Mouse (Mus musculus): ENCODE measurements at regions not wholly inside any gene's neighbourhood (a gene's known extent, or its start where the extent isn't known, plus 50 kb on each side); places are given as distances from the start of the nearest gene placed in this dataset.

- WGBS: 92% methylated on average over 7 of the region's 7 CpGs
- Histone ChIP-seq H3K27me3 (ENCODE audit: control insufficient read depth, insufficient read depth, low read length) (no peaks in the 10 kb centered on the region), H3K4me3 (replicated peaks; ENCODE audit: low read length) (no peak overlapping the region), H3K4me2 (replicated peaks) (no peak overlapping the region), H3K9ac (no peak overlapping the region), H3K4me1 (replicated peaks; ENCODE audit: control insufficient read depth, insufficient read depth, low read length) (no peaks in the 10 kb centered on the region), H3K36me3 (replicated peaks; ENCODE audit: control insufficient read depth, insufficient read depth) (no peaks in the 10 kb centered on the region), H3K27ac (no peak overlapping the region), H3K9me3 (ENCODE audit: control insufficient read depth, low read length) (0 out of 2 replicates have a peak, but pooled peaks cover 5% of the 10 kb centered on the region)
- DNase-seq (ENCODE audit: low spot score): no peak
- ATAC-seq (ENCODE audit: low FRiP score): no peak
Measured at GRCm38 (mm10) chr6:49893113-49893512, 70.6 kb downstream of the Npy start.

- Histone ChIP-seq H3K36me3 (replicated peaks; ENCODE audit: control insufficient read depth, insufficient read depth) (no peaks in the 10 kb centered on the region), H3K27me3 (ENCODE audit: control insufficient read depth, insufficient read depth, low read length) (no peaks in the 10 kb centered on the region), H3K27ac (no peak overlapping the region), H3K4me3 (replicated peaks; ENCODE audit: low read length) (no peak overlapping the region), H3K4me2 (replicated peaks) (no peak overlapping the region), H3K9ac (no peak overlapping the region), H3K4me1 (replicated peaks; ENCODE audit: control insufficient read depth, insufficient read depth, low read length) (0 out of 2 replicates have a peak, but pooled peaks cover 3% of the 10 kb centered on the region), H3K9me3 (ENCODE audit: control insufficient read depth, low read length) (0 out of 2 replicates have a peak, but pooled peaks cover 5% of the 10 kb centered on the region)
- ATAC-seq (ENCODE audit: low FRiP score): no peak
- DNase-seq (ENCODE audit: low spot score): no peak
- WGBS: 93% methylated on average over 3 of the region's 3 CpGs
Measured at GRCm38 (mm10) chr6:49899146-49899545, 76.6 kb downstream of the Npy start.

GRCm38 (mm10) chr6:49901512-49901911 is 79.0 kb downstream of the Npy start:
- ATAC-seq (ENCODE audit: low FRiP score) (no peak), DNase-seq (ENCODE audit: low spot score) (no peak)
- no peaks in the 10 kb centered on the region for H3K36me3 ChIP-seq (replicated peaks; ENCODE audit: control insufficient read depth, insufficient read depth)
- no peaks in the 10 kb centered on the region for H3K9me3 ChIP-seq (ENCODE audit: control insufficient read depth, low read length)
- WGBS: 87% methylated on average over 6 of the region's 6 CpGs
- H3K4me2 ChIP-seq (replicated peaks): no peak overlapping the region
- no peak overlapping the region for H3K9ac ChIP-seq
- H3K4me3 ChIP-seq (replicated peaks; ENCODE audit: low read length): no peak overlapping the region
- H3K4me1 ChIP-seq (replicated peaks; ENCODE audit: control insufficient read depth, insufficient read depth, low read length): 0 out of 2 replicates have a peak, but pooled peaks cover 5% of the 10 kb centered on the region
- no peak overlapping the region for H3K27ac ChIP-seq
- H3K27me3 ChIP-seq (ENCODE audit: control insufficient read depth, insufficient read depth, low read length): no peaks in the 10 kb centered on the region

GRCm38 (mm10) chr6:49904001-49904400 is 81.5 kb downstream of the Npy start:
- H3K4me3 ChIP-seq (replicated peaks; ENCODE audit: low read length): no peak overlapping the region

GRCm38 (mm10) chr6:49906456-49906855 is 83.9 kb downstream of the Npy start:
- H3K4me1 ChIP-seq (replicated peaks; ENCODE audit: control insufficient read depth, insufficient read depth, low read length): 0 out of 2 replicates have a peak, but pooled peaks cover 5% of the 10 kb centered on the region
- H3K9ac ChIP-seq: no peak overlapping the region
- H3K27me3 ChIP-seq (ENCODE audit: control insufficient read depth, insufficient read depth, low read length): no peaks in the 10 kb centered on the region
- WGBS: 87% methylated on average over 2 of the region's 2 CpGs
- no peak overlapping the region for H3K4me3 ChIP-seq (replicated peaks; ENCODE audit: low read length)
- no peak for ATAC-seq (ENCODE audit: low FRiP score)
- no peak overlapping the region for H3K27ac ChIP-seq
- no peaks in the 10 kb centered on the region for H3K9me3 ChIP-seq (ENCODE audit: control insufficient read depth, low read length)
- no peak overlapping the region for H3K4me2 ChIP-seq (replicated peaks)
- no peaks in the 10 kb centered on the region for H3K36me3 ChIP-seq (replicated peaks; ENCODE audit: control insufficient read depth, insufficient read depth)
- DNase-seq (ENCODE audit: low spot score): no peak

More at GRCm38 (mm10) chr6:49904001-49904400, 81.5 kb downstream of the Npy start:
- H3K4me2 ChIP-seq (replicated peaks): no peak overlapping the region
- 52% methylated on average over 6 of the region's 6 CpGs for WGBS
- no peak overlapping the region for H3K27ac ChIP-seq
- no peak overlapping the region for H3K9ac ChIP-seq
- 0 out of 2 replicates have a peak, but pooled peaks cover 5% of the 10 kb centered on the region for H3K4me1 ChIP-seq (replicated peaks; ENCODE audit: control insufficient read depth, insufficient read depth, low read length)
- H3K36me3 ChIP-seq (replicated peaks; ENCODE audit: control insufficient read depth, insufficient read depth): no peaks in the 10 kb centered on the region
- DNase-seq (ENCODE audit: low spot score) (peak; percentile 55), ATAC-seq (ENCODE audit: low FRiP score) (peak; percentile 79)
- no peaks in the 10 kb centered on the region for H3K9me3 ChIP-seq (ENCODE audit: control insufficient read depth, low read length)
- H3K27me3 ChIP-seq (ENCODE audit: control insufficient read depth, insufficient read depth, low read length): no peaks in the 10 kb centered on the region

- Histone ChIP-seq H3K4me2 (replicated peaks) (no peak overlapping the region), H3K9me3 (ENCODE audit: control insufficient read depth, low read length) (no peaks in the 10 kb centered on the region), H3K4me3 (replicated peaks; ENCODE audit: low read length) (no peak overlapping the region), H3K27ac (0 out of 2 replicates have a peak overlapping the region, but pooled peaks have one; percentile 54), H3K36me3 (replicated peaks; ENCODE audit: control insufficient read depth, insufficient read depth) (no peaks in the 10 kb centered on the region), H3K27me3 (ENCODE audit: control insufficient read depth, insufficient read depth, low read length) (no peaks in the 10 kb centered on the region), H3K9ac (no peak overlapping the region), H3K4me1 (replicated peaks; ENCODE audit: control insufficient read depth, insufficient read depth, low read length) (0 out of 2 replicates have a peak, but pooled peaks cover 4% of the 10 kb centered on the region)
- ATAC-seq (ENCODE audit: low FRiP score) (peak; percentile 57; the same call in 1 of the 2 replicates), DNase-seq (ENCODE audit: low spot score) (peak; percentile 71)
- WGBS: 32% methylated on average over 7 of the region's 7 CpGs
Measured at GRCm38 (mm10) chr6:49919089-49919812, 96.7 kb downstream of the Npy start.

GRCm38 (mm10) chr6:49919813-49920170 is 97.3 kb downstream of the Npy start:
- no peak overlapping the region for H3K4me2 ChIP-seq (replicated peaks)
- no peaks in the 10 kb centered on the region for H3K9me3 ChIP-seq (ENCODE audit: control insufficient read depth, low read length)
- no peak for DNase-seq (ENCODE audit: low spot score)
- no peak overlapping the region for H3K4me3 ChIP-seq (replicated peaks; ENCODE audit: low read length)
- H3K27ac ChIP-seq: no peak overlapping the region
- H3K9ac ChIP-seq: no peak overlapping the region
- H3K27me3 ChIP-seq (ENCODE audit: control insufficient read depth, insufficient read depth, low read length): no peaks in the 10 kb centered on the region
- no peaks in the 10 kb centered on the region for H3K36me3 ChIP-seq (replicated peaks; ENCODE audit: control insufficient read depth, insufficient read depth)
- H3K4me1 ChIP-seq (replicated peaks; ENCODE audit: control insufficient read depth, insufficient read depth, low read length): 0 out of 2 replicates have a peak, but pooled peaks cover 4% of the 10 kb centered on the region
- WGBS: 100% methylated on average over 1 of the region's 1 CpGs
- ATAC-seq (ENCODE audit: low FRiP score): no peak

GRCm38 (mm10) chr6:49924296-49924695 is 101.8 kb downstream of the Npy start:
- no peak overlapping the region for H3K4me2 ChIP-seq (replicated peaks)
- H3K4me3 ChIP-seq (replicated peaks; ENCODE audit: low read length): no peak overlapping the region
- no peak overlapping the region for H3K27ac ChIP-seq
- no peaks in the 10 kb centered on the region for H3K9me3 ChIP-seq (ENCODE audit: control insufficient read depth, low read length)
- no peak for ATAC-seq (ENCODE audit: low FRiP score)
- no peak for DNase-seq (ENCODE audit: low spot score)
- no peaks in the 10 kb centered on the region for H3K27me3 ChIP-seq (ENCODE audit: control insufficient read depth, insufficient read depth, low read length)
- no peak overlapping the region for H3K9ac ChIP-seq
- H3K4me1 ChIP-seq (replicated peaks; ENCODE audit: control insufficient read depth, insufficient read depth, low read length): 0 out of 2 replicates have a peak, but pooled peaks cover under 1% of the 10 kb centered on the region
- H3K36me3 ChIP-seq (replicated peaks; ENCODE audit: control insufficient read depth, insufficient read depth): no peaks in the 10 kb centered on the region
- 83% methylated on average over 5 of the region's 5 CpGs for WGBS

GRCm38 (mm10) chr6:49928075-49928474 is 105.6 kb downstream of the Npy start:
- no peak overlapping the region for H3K27ac ChIP-seq
- H3K4me3 ChIP-seq (replicated peaks; ENCODE audit: low read length): no peak overlapping the region
- H3K9ac ChIP-seq: no peak overlapping the region
- H3K9me3 ChIP-seq (ENCODE audit: control insufficient read depth, low read length): no peaks in the 10 kb centered on the region
- 84% methylated on average over 4 of the region's 4 CpGs for WGBS
- DNase-seq (ENCODE audit: low spot score) (no peak), ATAC-seq (ENCODE audit: low FRiP score) (no peak)
- H3K4me2 ChIP-seq (replicated peaks): no peak overlapping the region
- no peaks in the 10 kb centered on the region for H3K36me3 ChIP-seq (replicated peaks; ENCODE audit: control insufficient read depth, insufficient read depth)
- no peaks in the 10 kb centered on the region for H3K27me3 ChIP-seq (ENCODE audit: control insufficient read depth, insufficient read depth, low read length)
- no peaks in the 10 kb centered on the region for H3K4me1 ChIP-seq (replicated peaks; ENCODE audit: control insufficient read depth, insufficient read depth, low read length)

Measured in hindbrain, embryonic 14.5 days (tissue).